Mouse (Mus musculus): ENCODE data around the gene Unc79. TPM values are rescaled to one million over a fixed set of nuclear protein-coding genes. Genes with fewer than 3 reads are reported as not detected.

The Unc79 gene
- total and polyA plus RNA-seq, 3 experiments = 0.33 TPM; not detected in 2

GRCm38 (mm10) chr12:103121928-103122327, 173.3 kb downstream of the Unc79 start:
- DNase-seq (ENCODE audit: low spot score) = no peak
- H3K9me3 ChIP-seq (replicated peaks) = peaks cover 74% of the 10 kb centered on the region
- H3K4me3 ChIP-seq (ENCODE audit: low read depth, low read length) = no peak overlapping the region
- no peaks in the 10 kb centered on the region for H3K27me3 ChIP-seq (ENCODE audit: insufficient read depth, low read length)
- H3K36me3 ChIP-seq (replicated peaks) = no peaks in the 10 kb centered on the region
- TF ChIP-seq GATA2 (IDR thresholded peaks at IDR 0.05; ENCODE audit: borderline replicate concordance, low read depth, low read length) = no peak
- TF ChIP-seq POLR2AphosphoS5 (IDR thresholded peaks at IDR 0.05; ENCODE audit: insufficient replicate concordance, low read depth, low read length) = no peak
- TF ChIP-seq CTCF (IDR thresholded peaks at IDR 0.05; ENCODE audit: low read depth, low read length) = no peak
- TF ChIP-seq TAL1 (conservative IDR thresholded peaks at IDR 0.05; ENCODE audit: low read depth, low read length) = no peak
- TF ChIP-seq GATA1 (IDR thresholded peaks at IDR 0.05; ENCODE audit: borderline replicate concordance, low read length) = no peak
- H3K4me1 ChIP-seq (ENCODE audit: insufficient read depth, low read depth, low read length) = no peaks in the 10 kb centered on the region
- no peak for ATAC-seq (ENCODE audit: extremely low read depth, insufficient number of reproducible peaks, low FRiP score, poor library complexity, severe bottlenecking)

DNA sequence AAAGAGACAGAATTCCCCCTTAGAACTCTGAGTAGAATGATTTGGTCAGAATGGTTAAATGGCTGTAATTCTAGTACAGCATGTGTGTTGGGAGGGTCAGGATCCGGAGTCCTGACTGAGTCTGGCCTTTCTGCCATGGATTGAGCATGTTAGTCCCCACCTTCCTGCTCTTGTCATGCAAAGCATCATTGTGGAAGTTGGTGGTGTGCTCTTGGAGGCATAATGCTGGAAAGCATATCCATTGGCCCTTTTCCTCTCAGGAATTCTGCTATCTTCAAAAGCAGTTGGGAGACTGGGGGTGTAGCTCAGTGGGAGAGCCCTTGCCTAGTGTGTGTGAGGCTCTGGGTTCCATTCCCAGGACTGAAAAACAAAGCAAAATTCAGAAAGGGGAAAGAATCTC, 175.2 kb downstream of the Unc79 start:
- H3K36me3 ChIP-seq (replicated peaks) = no peaks in the 10 kb centered on the region
- H3K4me1 ChIP-seq (ENCODE audit: insufficient read depth, low read depth, low read length) = no peaks in the 10 kb centered on the region
- H3K27me3 ChIP-seq (ENCODE audit: insufficient read depth, low read length) = no peaks in the 10 kb centered on the region
- TF ChIP-seq TAL1 (conservative IDR thresholded peaks at IDR 0.05; ENCODE audit: low read depth, low read length) (no peak), GATA2 (IDR thresholded peaks at IDR 0.05; ENCODE audit: borderline replicate concordance, low read depth, low read length) (no peak), CTCF (IDR thresholded peaks at IDR 0.05; ENCODE audit: low read depth, low read length) (no peak), POLR2AphosphoS5 (IDR thresholded peaks at IDR 0.05; ENCODE audit: insufficient replicate concordance, low read depth, low read length) (no peak), GATA1 (IDR thresholded peaks at IDR 0.05; ENCODE audit: borderline replicate concordance, low read length) (no peak)
- H3K9me3 ChIP-seq (replicated peaks) = peaks cover 70% of the 10 kb centered on the region
- ATAC-seq (ENCODE audit: extremely low read depth, insufficient number of reproducible peaks, low FRiP score, poor library complexity, severe bottlenecking) (no peak), DNase-seq (ENCODE audit: low spot score) (no peak)
- H3K4me3 ChIP-seq (ENCODE audit: low read depth, low read length) = no peak overlapping the region

GRCm38 (mm10) chr12:103128914-103129313, 180.3 kb downstream of the Unc79 start:
- H3K4me1 ChIP-seq (ENCODE audit: insufficient read depth, low read depth, low read length) = no peaks in the 10 kb centered on the region
- no peak for ATAC-seq (ENCODE audit: extremely low read depth, insufficient number of reproducible peaks, low FRiP score, poor library complexity, severe bottlenecking)
- H3K4me3 ChIP-seq (ENCODE audit: low read depth, low read length) = no peak overlapping the region
- no peak for DNase-seq (ENCODE audit: low spot score)
- no peaks in the 10 kb centered on the region for H3K36me3 ChIP-seq (replicated peaks)
- peaks cover 71% of the 10 kb centered on the region for H3K9me3 ChIP-seq (replicated peaks)
- no peaks in the 10 kb centered on the region for H3K27me3 ChIP-seq (ENCODE audit: insufficient read depth, low read length)
- TF ChIP-seq TAL1 (conservative IDR thresholded peaks at IDR 0.05; ENCODE audit: low read depth, low read length) (no peak), GATA2 (IDR thresholded peaks at IDR 0.05; ENCODE audit: borderline replicate concordance, low read depth, low read length) (no peak), GATA1 (IDR thresholded peaks at IDR 0.05; ENCODE audit: borderline replicate concordance, low read length) (no peak), POLR2AphosphoS5 (IDR thresholded peaks at IDR 0.05; ENCODE audit: insufficient replicate concordance, low read depth, low read length) (no peak), CTCF (IDR thresholded peaks at IDR 0.05; ENCODE audit: low read depth, low read length) (no peak)

- H3K9me3 ChIP-seq (replicated peaks) = peaks cover 74% of the 10 kb centered on the region
- H3K27me3 ChIP-seq (ENCODE audit: insufficient read depth, low read length) = no peaks in the 10 kb centered on the region
- no peak for TF ChIP-seq TAL1 (conservative IDR thresholded peaks at IDR 0.05; ENCODE audit: low read depth, low read length)
- no peak for TF ChIP-seq GATA1 (IDR thresholded peaks at IDR 0.05; ENCODE audit: borderline replicate concordance, low read length)
- TF ChIP-seq CTCF (IDR thresholded peaks at IDR 0.05; ENCODE audit: low read depth, low read length) = no peak
- no peak for TF ChIP-seq GATA2 (IDR thresholded peaks at IDR 0.05; ENCODE audit: borderline replicate concordance, low read depth, low read length)
- no peak for TF ChIP-seq POLR2AphosphoS5 (IDR thresholded peaks at IDR 0.05; ENCODE audit: insufficient replicate concordance, low read depth, low read length)
- DNase-seq (ENCODE audit: low spot score) (no peak), ATAC-seq (ENCODE audit: extremely low read depth, insufficient number of reproducible peaks, low FRiP score, poor library complexity, severe bottlenecking) (no peak)
- H3K4me1 ChIP-seq (ENCODE audit: insufficient read depth, low read depth, low read length) = no peaks in the 10 kb centered on the region
- H3K36me3 ChIP-seq (replicated peaks) = no peaks in the 10 kb centered on the region
- H3K4me3 ChIP-seq (ENCODE audit: low read depth, low read length) = no peak overlapping the region
Observed at GRCm38 (mm10) chr12:103129395-103130248, 181.0 kb downstream of the Unc79 start.

- Histone ChIP-seq H3K36me3 (replicated peaks) (no peaks in the 10 kb centered on the region), H3K9me3 (replicated peaks) (peaks cover 76% of the 10 kb centered on the region), H3K4me3 (ENCODE audit: low read depth, low read length) (no peak overlapping the region), H3K4me1 (ENCODE audit: insufficient read depth, low read depth, low read length) (no peaks in the 10 kb centered on the region), H3K27me3 (ENCODE audit: insufficient read depth, low read length) (no peaks in the 10 kb centered on the region)
- ATAC-seq (ENCODE audit: extremely low read depth, insufficient number of reproducible peaks, low FRiP score, poor library complexity, severe bottlenecking) = no peak
- TF ChIP-seq POLR2AphosphoS5 (IDR thresholded peaks at IDR 0.05; ENCODE audit: insufficient replicate concordance, low read depth, low read length) (no peak), GATA1 (IDR thresholded peaks at IDR 0.05; ENCODE audit: borderline replicate concordance, low read length) (no peak), CTCF (IDR thresholded peaks at IDR 0.05; ENCODE audit: low read depth, low read length) (no peak), TAL1 (conservative IDR thresholded peaks at IDR 0.05; ENCODE audit: low read depth, low read length) (no peak), GATA2 (IDR thresholded peaks at IDR 0.05; ENCODE audit: borderline replicate concordance, low read depth, low read length) (no peak)
- DNase-seq (ENCODE audit: low spot score) = no peak
Observed at GRCm38 (mm10) chr12:103131419-103131818, 182.8 kb downstream of the Unc79 start.

DNA sequence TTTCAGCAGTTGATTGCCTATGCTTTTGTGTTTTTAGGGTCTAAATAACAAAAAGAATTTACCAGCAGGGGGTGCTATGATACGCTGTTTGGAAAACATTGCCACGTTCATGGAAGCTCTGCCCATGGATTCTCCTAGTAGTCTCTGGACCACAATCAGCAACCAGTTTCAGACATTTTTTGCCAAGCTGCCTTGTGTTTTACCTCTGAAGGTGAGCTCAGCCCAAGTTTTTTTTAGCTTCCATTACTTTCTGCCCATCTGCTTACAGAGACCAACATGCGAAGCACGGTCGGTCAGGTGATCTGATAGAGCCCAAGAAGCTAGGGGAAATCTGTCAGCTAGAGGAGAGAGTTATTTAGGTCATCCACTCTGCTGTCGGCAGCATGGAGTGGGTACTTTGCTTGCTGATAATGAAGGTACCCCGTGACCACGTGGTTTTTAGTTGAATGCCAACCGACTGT, 193.9 kb downstream of the Unc79 start:
- no peaks in the 10 kb centered on the region for H3K4me1 ChIP-seq (ENCODE audit: insufficient read depth, low read depth, low read length)
- no peak for DNase-seq (ENCODE audit: low spot score)
- H3K27me3 ChIP-seq (ENCODE audit: insufficient read depth, low read length) = no peaks in the 10 kb centered on the region
- TF ChIP-seq GATA1 (IDR thresholded peaks at IDR 0.05; ENCODE audit: borderline replicate concordance, low read length) = no peak
- H3K9me3 ChIP-seq (replicated peaks) = peaks cover 57% of the 10 kb centered on the region
- no peak overlapping the region for H3K4me3 ChIP-seq (ENCODE audit: low read depth, low read length)
- no peak for ATAC-seq (ENCODE audit: extremely low read depth, insufficient number of reproducible peaks, low FRiP score, poor library complexity, severe bottlenecking)
- H3K36me3 ChIP-seq (replicated peaks) = no peaks in the 10 kb centered on the region
